Mouse (Mus musculus) heart, postnatal 25 days (tissue): ENCODE results near the gene Arhgef33. TPM values are rescaled to one million over a fixed set of nuclear protein-coding genes. Genes with fewer than 3 reads are reported as not detected.
"Not testable (repeated sequence)": the region's sequence is repeated elsewhere in the genome, so short reads cannot be mapped to it uniquely, and the experiment has no call there.

ENCODE experiments used
- DNase-seq: peaks from one replicate; pipeline ENCODE4 v3.0.0; 2022; ENCODE audit warnings: low spot score
- intact Hi-C: fragments of 180-260 bp; cut with DNase I; formaldehyde crosslinking; loops from one replicate; pipeline ENCODE4 v1.15.1; 2025
- total RNA-seq, 2 experiments: library from RNA; stranded (reverse); gene quantifications; 2 replicates each; pipeline ENCODE4 v1.2.3; 2021

The Arhgef33 gene
- total RNA-seq, 2 experiments from 2014 or later: not detected

DNA sequence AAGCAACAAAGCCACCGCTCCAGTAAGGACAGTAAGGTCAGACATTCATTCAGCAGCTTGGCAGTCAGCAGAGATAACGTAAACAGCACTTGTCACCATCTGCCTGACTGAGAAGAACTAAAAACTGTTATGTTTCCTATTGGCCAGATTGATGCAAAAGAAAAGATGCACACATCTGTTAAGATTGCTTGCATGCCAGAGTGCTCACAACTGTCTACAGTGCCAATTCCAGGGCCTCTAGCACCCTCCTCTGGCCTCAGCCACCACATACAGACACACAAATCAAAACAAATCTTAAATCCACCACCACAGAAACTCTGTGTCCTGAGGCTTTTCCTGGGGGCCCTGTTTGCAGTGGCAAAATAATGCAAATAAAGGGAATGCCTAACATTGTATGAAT lies 25.2 kb downstream of the Arhgef33 start:
- no peak for DNase-seq
- intact Hi-C loops: no loop called here

DNA sequence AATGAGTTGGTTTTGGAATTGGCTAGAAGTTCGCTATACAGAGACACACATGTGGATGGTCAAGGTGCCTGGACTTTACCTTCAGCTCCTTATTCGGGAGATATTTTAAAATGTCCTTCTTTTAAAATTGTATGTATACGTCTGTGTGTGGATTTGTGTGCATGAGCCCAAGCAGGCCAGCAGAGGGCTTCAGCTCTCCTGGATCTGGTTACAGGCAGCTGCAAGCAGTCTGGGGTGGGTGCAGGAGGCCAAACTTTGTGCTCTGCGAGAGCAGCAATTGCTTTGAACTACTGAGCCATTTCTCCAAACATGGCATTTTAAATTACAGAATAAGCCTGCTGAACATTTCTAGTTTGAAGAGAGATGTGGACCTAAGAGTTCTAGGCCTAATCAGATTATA lies 38.1 kb downstream of the Arhgef33 start:
- no peak for DNase-seq
- intact Hi-C loops: no loop called here

DNA sequence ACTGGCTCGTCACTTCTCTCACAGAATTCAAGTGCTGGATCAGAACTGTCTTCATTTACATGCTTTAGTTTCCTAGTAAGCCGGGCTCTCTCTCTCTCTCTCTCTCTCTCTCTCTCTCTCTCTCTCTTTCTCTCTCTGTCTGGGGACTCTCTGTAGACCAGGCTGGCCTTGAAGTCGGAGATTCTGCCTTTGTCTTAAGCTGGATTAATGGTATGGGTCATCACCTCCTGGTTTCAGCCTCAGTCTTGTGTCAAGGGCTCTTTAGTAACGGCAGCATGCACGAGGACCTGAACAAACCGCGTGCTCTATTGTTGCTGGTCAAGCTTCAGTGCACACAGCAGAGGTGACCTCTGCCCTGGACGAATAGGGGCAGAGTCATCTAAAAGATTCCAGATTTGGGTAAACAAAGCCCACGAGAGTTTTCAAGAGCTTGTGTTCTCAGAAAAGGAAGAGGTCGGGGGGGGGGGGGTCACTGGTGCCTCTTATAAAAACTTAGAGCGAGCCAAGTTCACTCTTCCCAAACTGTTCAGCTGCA lies 39.5 kb downstream of the Arhgef33 start:
- intact Hi-C loops: no loop called here
- no peak for DNase-seq

DNA sequence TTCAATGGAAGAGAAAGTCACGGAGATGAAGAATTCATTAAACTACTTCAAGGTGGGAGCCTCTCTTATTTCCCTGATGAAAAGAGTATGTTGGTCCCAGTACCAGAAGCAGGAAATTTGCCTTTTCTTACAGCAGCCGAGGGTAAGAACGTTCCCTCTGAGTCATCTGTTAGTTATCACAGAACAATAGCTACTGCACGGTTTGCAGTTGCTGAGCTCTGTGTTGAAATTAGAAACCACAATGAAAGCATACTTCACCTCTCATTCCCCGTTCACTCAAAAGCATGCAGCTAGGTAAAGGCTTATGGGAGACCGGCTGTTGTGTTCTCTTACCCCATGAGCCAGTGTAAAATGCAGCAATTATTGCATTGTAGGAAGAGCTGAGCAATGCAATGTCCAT lies 40.0 kb downstream of the Arhgef33 start:
- intact Hi-C loops: no loop called here
- DNase-seq: no peak

DNA sequence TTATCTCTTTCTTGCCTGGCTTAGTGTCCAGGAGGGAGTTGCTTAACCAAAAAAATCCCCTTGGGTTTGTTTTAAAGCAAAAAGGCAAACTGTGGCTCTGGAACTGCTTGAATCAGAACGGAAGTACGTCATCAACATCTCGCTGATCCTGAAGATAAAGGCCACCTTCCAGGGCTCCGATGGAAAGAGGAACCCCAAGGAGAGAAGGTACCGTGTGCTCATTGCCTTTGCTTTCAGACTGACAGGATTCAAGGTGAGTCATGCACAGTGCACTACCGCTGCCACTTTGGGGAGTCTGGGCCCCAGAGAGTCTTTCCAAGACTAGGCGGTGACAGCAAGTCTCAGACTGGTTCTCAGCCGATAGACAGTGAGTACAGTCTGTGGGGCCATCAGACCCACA lies 53.0 kb downstream of the Arhgef33 start:
- intact Hi-C loops: no loop called here
- DNase-seq: no peak

DNA sequence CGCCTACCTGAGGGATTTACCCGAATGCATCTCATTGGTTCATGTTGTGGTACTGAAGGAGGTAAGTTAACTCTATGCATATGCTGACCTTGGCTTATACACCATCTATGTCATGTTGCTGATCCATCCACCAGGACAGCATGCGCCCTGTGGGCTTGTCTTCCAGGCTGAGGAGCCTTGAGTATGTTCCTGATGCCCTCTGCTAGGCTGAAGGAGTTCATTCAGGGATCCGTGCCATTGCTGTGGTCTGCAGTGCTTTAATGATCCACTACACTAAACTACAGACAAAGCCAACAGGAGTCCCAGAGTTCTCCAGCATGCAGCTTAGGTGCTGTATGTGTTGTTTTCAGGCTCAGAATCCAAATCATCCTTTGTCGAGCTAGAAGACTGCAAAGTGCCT lies 60.1 kb downstream of the Arhgef33 start:
- intact Hi-C loops: no loop called here
- no peak for DNase-seq

DNA sequence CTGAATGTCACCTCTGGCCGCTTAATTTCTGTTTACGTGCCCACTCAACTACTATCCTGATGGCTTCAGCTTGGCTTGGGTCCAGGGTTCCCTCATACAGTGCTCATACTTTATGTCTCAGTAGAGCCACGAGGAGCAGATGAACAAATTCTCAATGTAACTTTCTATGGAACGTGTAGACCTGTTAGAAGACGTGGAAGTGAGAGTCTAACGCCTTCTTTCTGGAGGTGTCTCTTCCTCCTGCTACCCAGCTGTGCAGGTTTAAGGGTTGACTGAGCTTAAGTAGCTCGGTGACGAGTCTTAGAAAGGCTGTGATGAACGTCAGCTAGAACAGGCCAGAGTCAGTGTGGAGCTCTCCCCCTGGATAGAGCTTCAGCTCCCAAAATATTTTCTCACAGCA lies 61.4 kb downstream of the Arhgef33 start:
- intact Hi-C loops: no loop called here
- no peak for DNase-seq

DNA sequence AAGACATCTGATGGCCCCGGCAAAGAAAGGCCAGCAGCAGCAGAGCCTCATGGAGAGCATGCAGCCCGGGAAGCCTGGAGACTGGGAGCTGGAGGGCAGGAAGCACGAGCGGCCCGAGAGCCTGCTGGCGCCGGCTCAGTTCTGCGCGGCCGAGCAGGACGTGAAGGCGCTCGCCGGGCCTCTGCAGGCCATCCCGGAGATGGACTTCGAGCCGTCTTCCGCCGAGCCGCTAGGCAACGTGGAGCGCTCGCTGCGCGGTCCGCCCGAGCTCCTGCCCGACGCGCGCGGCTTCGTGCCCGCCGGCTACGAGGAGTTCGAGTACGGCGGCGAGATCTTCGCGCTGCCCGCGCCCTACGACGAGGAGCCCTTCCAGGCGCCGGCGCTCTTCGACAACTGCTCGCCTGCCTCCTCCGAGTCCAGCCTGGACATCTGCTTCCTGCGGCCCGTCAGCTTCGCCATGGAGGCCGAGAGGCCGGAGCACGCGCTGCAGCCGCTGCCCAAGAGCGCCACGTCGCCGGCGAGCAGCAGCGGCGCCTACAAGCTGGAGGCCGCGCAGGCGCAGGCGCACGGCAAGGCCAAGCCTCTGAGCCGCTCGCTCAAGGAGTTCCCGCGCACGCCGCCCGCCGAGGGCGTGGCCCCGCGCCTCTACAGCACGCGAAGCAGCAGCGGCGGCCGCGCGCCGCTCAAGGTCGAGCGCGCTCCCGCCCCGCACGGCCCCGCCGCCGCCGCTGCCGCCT lies 66.0 kb downstream of the Arhgef33 start, which contains the start of gene Gm10190:
Gene Gm10190, minus strand, starts transcription at position 553 of the 737 bp plus-strand sequence.
- peak; percentile 79 for DNase-seq
- intact Hi-C loops: loop anchor here (5.0 kb wide), 3 partner anchors 81 to 689 kb away; partner anchors contain the start of genes Dhx57 and Morn2

DNA sequence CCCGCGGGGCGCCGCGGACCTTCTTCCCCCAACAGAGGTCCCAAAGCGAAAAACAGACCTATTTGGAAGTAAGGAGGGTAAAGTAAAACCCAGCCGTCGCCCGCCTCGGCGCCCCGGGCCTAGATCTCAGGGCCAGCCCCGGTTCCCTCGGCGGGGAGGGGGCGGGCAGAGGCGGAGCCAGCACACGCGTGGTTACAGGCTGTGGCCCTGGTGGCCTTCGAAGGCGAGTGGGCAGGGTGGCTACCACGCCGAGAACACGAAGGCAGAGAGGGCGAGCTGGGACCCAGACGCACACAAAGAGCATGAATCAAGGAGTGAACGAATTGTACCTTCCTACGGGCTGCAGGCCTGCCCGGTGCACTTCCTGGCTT lies 66.5 kb downstream of the Arhgef33 start:
- no peak for DNase-seq
- intact Hi-C loops: loop anchor here (5.0 kb wide), 3 partner anchors 81 to 689 kb away; partner anchors contain the start of genes Dhx57 and Morn2

DNA sequence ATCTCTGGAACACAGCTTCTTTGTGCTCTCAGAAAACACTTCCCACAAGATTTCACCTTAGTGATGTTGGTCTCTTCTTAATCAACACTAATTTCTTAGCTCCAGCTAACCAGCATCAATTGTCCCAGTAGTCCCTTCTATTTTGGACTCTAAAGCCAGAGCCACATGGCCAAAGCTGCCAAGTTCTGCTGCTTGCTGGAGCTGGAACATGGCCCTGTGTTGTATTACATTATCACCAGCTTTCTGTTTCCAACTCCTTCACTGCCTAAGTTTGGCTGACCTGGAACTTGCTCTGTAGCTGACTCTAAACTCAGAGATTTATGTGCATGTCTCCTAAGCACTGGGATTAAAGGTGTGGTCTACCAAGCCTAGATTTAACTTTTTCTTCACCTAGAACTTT lies 71.2 kb downstream of the Arhgef33 start:
- intact Hi-C loops: not testable (repeated sequence)

DNA sequence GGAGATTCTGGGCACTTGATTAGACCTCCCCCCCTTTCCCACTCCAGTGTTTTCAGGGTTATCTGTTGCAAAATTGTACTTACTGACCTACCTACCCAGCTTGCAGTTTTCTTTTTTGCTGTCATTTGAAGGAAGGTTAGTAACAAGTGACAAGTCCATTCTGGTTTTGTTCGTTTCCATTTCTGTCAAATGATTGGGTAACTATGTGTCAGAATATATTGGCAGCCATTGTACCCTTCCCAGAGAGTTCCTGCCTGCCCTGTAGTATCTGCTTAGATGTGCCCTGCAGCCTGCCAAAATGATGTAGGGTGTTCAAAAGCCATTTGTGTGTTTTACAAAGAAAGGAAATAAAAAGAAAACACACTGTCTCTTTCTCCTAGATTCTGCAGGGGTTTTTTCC lies 78.5 kb downstream of the Arhgef33 start:
- intact Hi-C loops: no loop called here
- no peak for DNase-seq

More for the DNA sequence above, 71.2 kb downstream of the Arhgef33 start:
- not testable (repeated sequence) for DNase-seq

DNA sequence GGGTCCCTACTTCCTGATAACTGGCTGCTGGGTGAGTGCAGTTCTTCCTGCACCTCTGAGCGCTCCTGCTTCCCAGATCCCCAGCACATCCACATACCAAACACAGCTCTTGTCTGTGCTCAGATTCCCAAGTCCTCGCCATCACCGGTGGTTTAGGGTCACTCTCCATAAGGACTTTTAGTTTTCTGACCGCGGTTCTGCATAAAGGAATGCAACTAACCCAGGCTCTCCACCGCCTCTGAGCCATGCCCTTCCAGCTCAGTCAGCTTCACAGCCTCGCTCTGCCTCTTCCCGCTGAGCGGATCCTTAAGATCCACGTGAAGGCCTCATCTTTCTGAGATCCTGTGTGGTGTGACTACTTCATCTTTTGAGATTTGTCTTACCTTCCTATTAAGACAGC lies 82.8 kb downstream of the Arhgef33 start:
- intact Hi-C loops: no loop called here
- DNase-seq: no peak

DNA sequence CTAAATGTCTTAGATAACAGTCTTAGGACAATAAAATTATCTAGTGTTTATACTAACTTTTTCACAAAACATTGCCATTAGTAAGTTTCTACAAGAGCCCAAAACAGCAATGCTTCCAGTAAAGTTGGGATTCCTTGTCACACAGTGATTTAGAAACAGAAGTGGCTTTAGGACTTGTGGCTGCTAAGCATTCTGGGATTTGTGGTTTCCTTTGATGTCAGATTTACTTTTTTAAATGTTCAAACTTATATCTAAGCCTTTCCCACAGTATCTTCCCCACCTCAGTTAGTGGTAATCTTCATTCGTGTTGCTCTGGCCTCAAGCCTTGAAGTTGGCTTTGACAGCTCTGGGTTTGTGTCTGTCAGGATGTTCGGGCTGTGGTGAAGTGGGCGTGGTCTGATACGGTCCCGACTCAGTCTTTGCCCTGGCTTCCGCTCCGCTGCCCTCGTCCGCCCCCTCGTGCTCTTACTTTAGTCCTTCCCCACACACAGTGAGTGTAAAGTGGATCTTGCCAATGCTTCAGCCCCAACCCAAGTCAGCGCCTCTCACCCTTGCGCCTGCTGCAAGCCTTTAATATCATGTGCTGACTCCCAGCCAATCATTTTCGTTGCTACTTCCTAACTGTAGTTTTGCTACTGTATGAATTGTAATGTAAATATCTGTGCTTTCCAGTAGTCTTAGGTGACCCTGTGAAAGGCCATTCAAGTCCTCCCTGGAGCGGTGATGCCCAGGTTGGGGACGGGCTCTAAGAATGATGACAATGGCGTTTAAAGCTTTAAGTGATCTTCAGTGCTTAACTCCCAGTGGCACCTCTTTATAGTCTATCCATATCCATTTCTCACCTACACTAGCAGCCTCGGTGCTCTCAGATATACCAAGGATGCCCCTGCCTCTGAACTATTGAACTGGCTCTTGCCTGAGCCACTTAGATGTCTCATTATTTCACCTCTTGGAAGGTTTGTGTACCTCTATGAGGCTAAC lies 84.5 kb downstream of the Arhgef33 start:
- intact Hi-C loops: no loop called here
- DNase-seq: peak; percentile 24

DNA sequence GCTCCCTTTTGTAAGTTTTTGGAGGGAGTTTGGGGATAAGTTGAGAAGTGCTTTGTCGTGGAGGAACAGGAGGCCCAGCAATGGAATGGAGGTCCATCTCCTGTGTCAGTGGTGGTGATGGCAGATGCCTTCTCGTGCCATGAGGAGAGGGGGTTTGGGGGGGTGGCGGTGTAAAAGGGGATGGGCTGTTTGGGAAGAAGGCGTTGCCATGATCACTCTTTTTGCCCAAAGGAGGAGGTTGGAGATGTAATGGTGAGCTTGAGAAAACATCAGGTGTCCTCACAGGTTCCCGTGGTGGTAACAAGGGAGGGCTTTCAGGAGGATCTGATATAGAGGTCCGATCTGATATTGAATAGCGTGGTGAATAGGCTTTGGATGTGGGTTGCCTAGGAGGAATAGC lies 91.0 kb downstream of the Arhgef33 start:
- DNase-seq: no peak
- intact Hi-C loops: no loop called here

DNA sequence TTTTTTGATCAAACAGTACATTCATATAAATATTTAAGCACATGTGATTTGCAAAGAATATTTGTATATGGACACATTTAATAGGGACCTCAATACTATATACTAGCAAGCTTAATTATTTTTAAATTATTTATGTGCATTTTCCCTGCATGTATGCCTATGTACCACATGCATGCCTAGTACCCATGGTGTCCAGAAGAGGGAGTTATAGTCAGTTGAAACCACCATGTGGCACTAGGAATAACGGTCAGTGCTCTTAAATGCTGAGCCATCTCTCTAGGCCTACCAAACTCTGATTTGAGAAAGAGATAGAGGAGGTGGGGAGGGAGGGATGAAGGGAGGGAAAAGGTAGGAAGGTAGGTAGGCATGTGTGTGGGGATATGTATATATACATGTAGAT lies 104.0 kb downstream of the Arhgef33 start:
- no peak for DNase-seq
- intact Hi-C loops: loop anchor here (5.0 kb wide), 1 partner anchor 146 kb away; no protein-coding TSS in a partner anchor

DNA sequence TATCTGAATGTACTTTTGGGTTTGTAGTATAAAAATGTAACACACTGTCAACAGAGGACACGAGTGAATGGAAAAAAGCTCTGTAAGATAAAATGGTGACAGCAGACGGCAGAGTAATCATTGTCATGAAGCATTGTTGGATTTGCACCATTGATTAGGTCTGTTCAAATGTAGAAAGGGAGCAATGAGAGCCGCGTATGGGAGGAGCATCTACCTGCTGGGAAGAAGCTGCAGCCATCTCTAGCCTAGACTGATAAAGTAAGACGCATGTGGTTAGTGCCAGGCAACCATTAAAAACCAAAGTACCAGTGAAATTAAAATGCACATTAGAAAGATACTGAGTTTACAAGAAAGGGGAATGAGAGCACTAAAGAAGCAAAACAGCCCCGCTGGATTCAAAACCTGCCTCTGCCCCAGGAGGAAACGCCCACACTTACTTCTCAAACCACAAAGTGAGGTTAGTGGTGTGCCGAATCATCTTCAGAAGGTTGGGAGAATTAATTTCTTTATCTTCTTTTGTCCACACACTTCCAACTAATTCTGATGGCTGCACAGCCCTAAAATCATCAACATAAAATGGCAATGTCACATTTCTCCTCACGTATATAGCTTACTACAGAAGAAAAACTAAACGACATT lies 111.5 kb downstream of the Arhgef33 start:
- intact Hi-C loops: no loop called here
- no peak for DNase-seq

DNA sequence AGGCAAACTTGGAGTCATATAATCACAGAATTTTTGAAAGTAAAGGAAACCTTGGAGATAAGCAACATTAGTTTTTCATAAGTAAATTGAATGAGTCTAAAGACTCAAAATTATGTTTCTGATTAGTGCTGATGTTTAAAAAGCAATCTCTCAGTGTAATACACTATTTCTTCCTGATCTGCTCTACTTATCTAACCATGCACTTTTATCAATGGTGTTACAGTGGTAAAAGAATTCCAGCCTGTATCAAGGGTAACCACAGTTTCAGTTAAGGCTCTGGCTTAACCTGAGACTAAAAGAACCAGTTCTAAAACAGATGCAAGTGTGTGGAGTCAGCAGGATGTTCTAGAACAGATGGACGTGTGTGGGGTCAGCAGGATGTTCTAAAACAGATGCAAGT lies 113.8 kb downstream of the Arhgef33 start:
- intact Hi-C loops: no loop called here
- no peak for DNase-seq

DNA sequence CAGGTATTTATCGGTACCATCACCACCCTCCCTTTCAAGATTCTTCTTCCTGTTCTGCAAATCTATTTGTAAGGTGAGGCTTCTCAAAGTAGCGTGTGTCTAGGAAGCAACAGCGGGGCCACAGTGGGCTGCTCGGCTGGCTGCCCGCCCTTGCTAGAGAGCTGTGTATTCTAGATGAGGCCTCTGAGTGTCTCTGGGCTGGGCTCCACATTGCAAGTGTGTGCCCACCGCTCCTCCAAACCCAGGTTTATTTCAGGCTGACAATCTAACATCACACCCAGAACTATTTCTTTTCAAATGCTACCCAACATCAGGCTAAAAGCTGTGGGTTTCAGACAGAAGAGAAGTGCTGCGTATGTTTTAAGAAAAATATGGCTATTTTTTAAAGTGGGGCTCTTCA lies 119.0 kb downstream of the Arhgef33 start:
- DNase-seq: no peak
- intact Hi-C loops: no loop called here

DNA sequence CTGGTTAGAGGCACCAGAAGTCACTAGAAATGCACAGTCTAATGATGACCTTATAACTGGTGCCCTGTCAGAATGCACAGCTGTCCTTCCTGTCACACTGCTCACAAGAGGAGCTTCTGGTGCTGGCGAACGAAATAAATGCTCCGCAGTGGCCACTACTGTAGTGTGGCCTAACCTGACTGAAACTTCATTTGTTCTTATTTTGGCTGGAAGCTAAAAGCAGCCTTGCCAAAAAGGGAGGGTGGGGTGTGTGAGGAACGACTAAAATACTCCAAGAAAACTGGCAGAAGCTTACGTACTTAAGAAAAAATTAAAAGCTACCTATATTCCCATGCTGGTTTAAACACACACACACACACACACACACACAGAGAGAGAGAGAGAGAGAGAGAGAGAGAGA lies 119.7 kb downstream of the Arhgef33 start:
- DNase-seq: no peak
- intact Hi-C loops: no loop called here

DNA sequence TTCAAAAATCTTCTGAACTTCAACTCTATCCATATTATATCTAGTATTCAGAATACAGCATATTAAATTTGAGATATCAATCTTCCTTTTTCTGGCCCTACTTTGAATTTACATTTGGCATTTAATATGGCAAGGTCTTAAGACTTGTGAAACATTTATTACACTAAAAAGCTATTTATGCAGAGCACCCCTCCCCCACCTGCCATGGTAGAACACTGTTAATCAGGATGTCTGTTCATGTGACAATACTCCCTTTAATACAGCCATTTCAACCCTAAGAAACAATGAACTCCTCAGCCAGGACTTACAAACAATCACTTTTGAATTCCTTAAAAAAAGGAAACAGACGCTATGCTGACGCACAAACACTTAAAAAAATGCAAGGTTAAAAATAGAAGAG lies 120.8 kb downstream of the Arhgef33 start:
- DNase-seq: no peak

More for the DNA sequence above, 120.8 kb downstream of the Arhgef33 start:
- intact Hi-C loops: no loop called here
